ENCODE assay signal across 9 mouse cellular contexts in genomic region chr2:158555812-158556211, GRCm38 (mm10). TPM values are rescaled to one million over a fixed set of nuclear protein-coding genes. Genes with fewer than 3 reads are reported as not detected.
DNase-seq lines count a peak whose midpoint lies in the region; ATAC-seq lines count a peak whose summit lies in the region.
"Had no signal": no experiment of that assay in that cellular context is flagged by ENCODE, and none has a peak within 500 bp of the region (broad histone marks: within the 10 kb centered on the region; RNA-seq: fewer than 3 reads in every experiment).

No protein-coding gene starts in this region.

- peaks cover 11% of the 10 kb centered on the region for H3K4me1 ChIP-seq in heart, embryonic 12.5 days (replicated peaks)
- peaks cover 41% of the 10 kb centered on the region for H3K4me1 ChIP-seq in hindbrain, embryonic 12.5 days

- no peak overlapping the region for H3K27ac ChIP-seq in heart, embryonic 12.5 days (ENCODE audit: poor library complexity, severe bottlenecking)
- peak overlapping the region; percentile 60; the same call in 1 of the 2 replicates for H3K27ac ChIP-seq in hindbrain, embryonic 12.5 days

- H3K4me3 ChIP-seq in heart, embryonic 12.5 days, result peak overlapping the region; percentile 39
- peak overlapping the region; percentile 16 for H3K4me3 ChIP-seq in hindbrain, embryonic 12.5 days

- H3K9me3 ChIP-seq in heart, embryonic 12.5 days (replicated peaks), result peaks cover 5% of the 10 kb centered on the region; the same call in 1 of the 2 replicates
- no peaks in the 10 kb centered on the region for H3K9me3 ChIP-seq in hindbrain, embryonic 12.5 days (replicated peaks)

- H3K9ac ChIP-seq in heart, embryonic 12.5 days, result no peak overlapping the region
- 0 out of 2 replicates have a peak overlapping the region, but pooled peaks have one; percentile 24 for H3K9ac ChIP-seq in hindbrain, embryonic 12.5 days

- ATAC-seq in heart, embryonic 12.5 days (ENCODE audit: insufficient number of reproducible peaks, low FRiP score), result no peak
- no peak; the same call in 1 of the 2 replicates for ATAC-seq in hindbrain, embryonic 12.5 days (ENCODE audit: low FRiP score)
- 0 out of 2 replicates have a peak, but pooled peaks have one; percentile 16 for ATAC-seq in megakaryocyte progenitor cell, adult 5-6 weeks (replicated peaks; ENCODE audit: poor library complexity)
- ATAC-seq in inflammation-experienced regulatory T-cells, adult 6 months, result no peak

- 1% methylated on average over 8 of the region's 8 CpGs for WGBS in heart, embryonic 12.5 days
- WGBS in hindbrain, embryonic 12.5 days, result 2% methylated on average over 8 of the region's 8 CpGs

- no peaks in the 10 kb centered on the region for H3K36me3 ChIP-seq in heart, embryonic 12.5 days
- H3K36me3 ChIP-seq in hindbrain, embryonic 12.5 days, result no peaks in the 10 kb centered on the region

- peaks cover 60% of the 10 kb centered on the region for H3K27me3 ChIP-seq in heart, embryonic 12.5 days (replicated peaks)
- peaks cover 41% of the 10 kb centered on the region for H3K27me3 ChIP-seq in hindbrain, embryonic 12.5 days

- peak overlapping the region; percentile 68 for H3K4me2 ChIP-seq in heart, embryonic 12.5 days
- peak overlapping the region; percentile 48 for H3K4me2 ChIP-seq in hindbrain, embryonic 12.5 days (replicated peaks)

- no peak for DNase-seq in heart, adult 9 months (ENCODE audit: low spot score in 2 of 2)
- peak; percentile 31 for DNase-seq in brain, adult 2 months (ENCODE audit: low read depth, low spot score)
- no peak for DNase-seq in T-cell, adult 2 months (ENCODE audit: low spot score)
- no peak for DNase-seq in spleen, postnatal 14 days (ENCODE audit: low spot score in 2 of 2)

RNA-seq across cellular contexts. Expression of gene Arhgap40, which starts 43.2 kb away (rescaled TPM):
- polyA plus RNA-seq in heart, embryonic 12.5 days (2016; fragmentation: Nextera tagmentation; extraction: Ambion mirVana), result 0.19 TPM in 1 of 2 replicates, not detected in the other
- 0.40 TPM in 1 of 2 replicates, not detected in the other for polyA plus RNA-seq in hindbrain, embryonic 12.5 days (2016; fragmentation: Nextera tagmentation; extraction: Ambion mirVana)
- total RNA-seq in megakaryocyte progenitor cell, adult 5-6 weeks (2015), result 0.17 TPM in 1 of 2 replicates, not detected in the other
- not detected in 2 replicates for total RNA-seq in megakaryocyte progenitor cell, adult 5-6 weeks (2017)
- polyA plus RNA-seq in inflammation-experienced regulatory T-cells, adult 6 months (2017; shearing (Covaris generic)), result not detected
- polyA plus RNA-seq: small intestine, adult 2 months had no signal

RNA-seq across cellular contexts. Expression of gene Adig, which starts 53.4 kb away (rescaled TPM):
- not detected in 2 replicates for polyA plus RNA-seq in heart, embryonic 12.5 days (2016; fragmentation: Nextera tagmentation; extraction: Ambion mirVana)
- polyA plus RNA-seq in hindbrain, embryonic 12.5 days (2016; fragmentation: Nextera tagmentation; extraction: Ambion mirVana), result not detected in 2 replicates
- not detected in 2 replicates for total RNA-seq in megakaryocyte progenitor cell, adult 5-6 weeks (2015)
- total RNA-seq in megakaryocyte progenitor cell, adult 5-6 weeks (2017), result not detected in 2 replicates
- not detected for polyA plus RNA-seq in inflammation-experienced regulatory T-cells, adult 6 months (2017; shearing (Covaris generic))

RNA-seq across cellular contexts. Expression of gene Slc32a1, which starts 54.8 kb away (rescaled TPM):
- 0.08 TPM in 1 of 2 replicates, not detected in the other for polyA plus RNA-seq in heart, embryonic 12.5 days (2016; fragmentation: Nextera tagmentation; extraction: Ambion mirVana)
- polyA plus RNA-seq in hindbrain, embryonic 12.5 days (2016; fragmentation: Nextera tagmentation; extraction: Ambion mirVana), result 3.5 and 4.3 TPM in 2 replicates
- total RNA-seq in megakaryocyte progenitor cell, adult 5-6 weeks (2015), result 0.05 TPM in 1 of 2 replicates, not detected in the other
- 0.04 TPM in 1 of 2 replicates, not detected in the other for total RNA-seq in megakaryocyte progenitor cell, adult 5-6 weeks (2017)
- not detected for polyA plus RNA-seq in inflammation-experienced regulatory T-cells, adult 6 months (2017; shearing (Covaris generic))
- polyA plus RNA-seq: small intestine, adult 2 months had no signal
